Mouse (Mus musculus): ENCODE measurements around the gene Gm498. TPM values are rescaled to one million over a fixed set of nuclear protein-coding genes. Genes with fewer than 3 reads are reported as not detected.

Gm498 gene
- total RNA-seq, 1 experiment from 2014 or later, result not detected

DNA sequence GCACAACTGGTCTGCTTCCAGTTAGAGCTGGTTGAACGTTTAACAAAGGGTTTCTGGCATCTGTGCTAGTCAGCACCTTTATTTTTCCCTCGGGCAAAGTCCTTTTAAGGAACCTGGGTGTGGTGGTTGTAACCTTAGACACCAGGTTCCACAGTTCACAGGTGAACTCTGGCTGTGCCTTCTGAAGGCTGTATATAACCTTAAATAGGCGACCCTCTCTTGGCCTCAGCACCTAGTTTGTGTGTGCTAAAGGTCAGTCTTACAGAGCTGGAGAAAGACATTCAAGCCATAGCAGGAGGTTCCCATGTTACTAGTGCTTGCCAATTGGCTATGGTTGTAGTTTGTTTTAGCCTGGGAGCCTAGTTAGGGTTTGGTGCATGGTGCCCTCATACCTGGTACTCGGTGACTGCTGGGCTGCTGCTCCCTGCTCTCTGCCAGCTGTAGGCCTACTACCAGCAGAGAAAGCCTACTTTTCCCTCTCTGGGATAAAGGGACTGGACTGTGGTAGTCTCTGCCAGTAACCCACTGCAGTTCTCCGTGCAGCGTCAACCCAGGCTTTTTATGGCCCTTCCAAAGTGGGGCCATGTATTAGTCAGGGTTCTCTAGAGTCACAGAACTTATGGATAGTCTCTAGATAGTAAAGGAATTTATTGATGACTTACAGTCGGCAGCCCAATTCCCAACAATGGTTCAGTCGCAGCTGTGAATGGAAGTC lies 17.7 kb upstream of the Gm498 start:
- ATAC-seq (replicated peaks in 1 of 2; ENCODE audit: insufficient read depth in 1 of 2, low FRiP score in 2 of 2, low TSS enrichment in 1 of 2, low read depth in 1 of 2, poor library complexity in 2 of 2, severe bottlenecking in 2 of 2), result no peak

DNA sequence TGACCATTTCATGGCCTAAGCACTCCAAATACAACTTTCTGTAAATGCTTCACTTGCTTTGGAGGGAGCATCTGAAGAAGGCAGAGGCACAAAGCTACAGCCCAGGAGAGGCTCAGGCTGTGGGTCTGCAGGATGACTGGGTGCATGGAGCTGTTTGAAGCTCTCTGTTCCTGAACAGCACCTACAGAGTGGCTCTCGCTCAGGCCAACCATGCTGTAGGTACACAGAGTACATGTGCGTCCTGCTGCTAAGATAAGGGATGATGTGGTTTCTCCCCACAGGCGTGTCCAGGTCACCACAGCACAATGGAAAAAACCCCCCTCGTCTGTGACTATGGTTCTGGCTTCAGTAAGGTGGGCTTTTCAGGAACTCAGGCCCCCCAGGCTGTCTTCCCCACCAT lies 2.2 kb downstream of the Gm498 start:
- no peak for ATAC-seq (replicated peaks in 1 of 2; ENCODE audit: insufficient read depth in 1 of 2, low FRiP score in 2 of 2, low TSS enrichment in 1 of 2, low read depth in 1 of 2, poor library complexity in 2 of 2, severe bottlenecking in 2 of 2)

- no peak for ATAC-seq (replicated peaks in 1 of 2; ENCODE audit: insufficient read depth in 1 of 2, low FRiP score in 2 of 2, low TSS enrichment in 1 of 2, low read depth in 1 of 2, poor library complexity in 2 of 2, severe bottlenecking in 2 of 2)
Measured at GRCm38 (mm10) chr7:143883717-143884116, 17.1 kb downstream of the Gm498 start.

GRCm38 (mm10) chr7:143891146-143891545 lies 24.5 kb downstream of the Gm498 start:
- ATAC-seq (replicated peaks in 1 of 2; ENCODE audit: insufficient read depth in 1 of 2, low FRiP score in 2 of 2, low TSS enrichment in 1 of 2, low read depth in 1 of 2, poor library complexity in 2 of 2, severe bottlenecking in 2 of 2), result no peak

GRCm38 (mm10) chr7:143892361-143892760 lies 25.7 kb downstream of the Gm498 start:
- no peak for ATAC-seq (replicated peaks in 1 of 2; ENCODE audit: insufficient read depth in 1 of 2, low FRiP score in 2 of 2, low TSS enrichment in 1 of 2, low read depth in 1 of 2, poor library complexity in 2 of 2, severe bottlenecking in 2 of 2)

DNA sequence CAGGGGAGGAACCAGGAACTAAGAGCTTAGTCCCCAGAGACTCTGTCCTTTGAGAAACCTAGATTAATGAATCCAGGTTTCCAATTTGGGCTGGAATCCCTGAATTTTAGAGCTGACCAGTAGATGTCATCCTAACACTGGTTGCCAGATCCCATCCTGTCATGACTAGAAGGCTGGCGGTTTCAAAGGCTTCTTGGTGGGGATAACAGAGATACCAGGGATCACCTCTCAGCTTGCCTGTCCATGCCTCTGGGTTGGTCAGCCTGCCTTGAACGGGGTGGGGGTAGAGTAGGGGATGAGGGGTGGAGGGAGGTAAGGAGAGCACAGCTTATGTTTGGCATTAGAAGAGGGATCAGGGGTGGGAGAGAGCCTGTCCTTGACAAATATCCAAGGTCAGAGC lies 34.0 kb downstream of the Gm498 start:
- ATAC-seq (replicated peaks in 1 of 2; ENCODE audit: insufficient read depth in 1 of 2, low FRiP score in 2 of 2, low TSS enrichment in 1 of 2, low read depth in 1 of 2, poor library complexity in 2 of 2, severe bottlenecking in 2 of 2), result no peak

DNA sequence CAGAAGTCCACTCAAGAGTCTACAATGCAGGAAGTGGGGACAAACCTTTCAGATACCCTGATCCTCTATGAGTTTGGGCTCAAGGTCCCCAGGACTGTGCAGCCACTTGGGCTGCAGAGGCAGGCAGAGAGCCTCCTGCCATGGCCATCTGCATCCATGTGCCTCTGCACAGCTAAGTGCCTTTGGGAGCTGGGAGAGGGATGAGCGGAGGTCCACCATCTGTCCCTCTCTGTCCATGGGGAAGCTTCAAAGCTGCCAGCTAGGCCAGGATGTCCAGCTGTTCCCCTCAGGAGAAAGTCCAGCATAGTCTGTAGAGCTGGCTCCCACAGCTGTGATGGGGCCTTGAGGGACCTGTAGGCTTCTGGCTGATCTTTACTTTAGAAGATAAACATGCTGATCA lies 38.5 kb downstream of the Gm498 start:
- ATAC-seq (replicated peaks in 1 of 2; ENCODE audit: insufficient read depth in 1 of 2, low FRiP score in 2 of 2, low TSS enrichment in 1 of 2, low read depth in 1 of 2, poor library complexity in 2 of 2, severe bottlenecking in 2 of 2), result no peak

DNA sequence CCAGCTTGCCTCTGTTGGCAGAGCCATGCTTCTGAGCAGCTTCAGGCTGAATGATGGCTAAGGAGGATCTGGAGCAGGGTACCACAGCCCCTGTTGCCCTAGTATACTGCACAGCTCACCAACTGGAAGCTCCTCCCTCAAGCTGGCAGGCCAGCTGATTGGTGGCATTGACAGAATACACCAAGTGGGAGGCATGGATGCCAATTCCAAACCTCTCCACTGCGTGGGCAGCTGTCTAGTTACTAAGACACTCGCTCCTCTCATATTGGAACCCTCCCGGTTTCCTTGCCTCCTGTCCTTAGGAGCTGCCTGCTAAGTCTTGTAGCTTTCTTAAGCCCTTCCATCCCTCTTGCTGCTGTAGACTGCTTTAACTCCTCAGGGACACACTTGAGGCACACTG lies 39.0 kb downstream of the Gm498 start:
- no peak for ATAC-seq (replicated peaks in 1 of 2; ENCODE audit: insufficient read depth in 1 of 2, low FRiP score in 2 of 2, low TSS enrichment in 1 of 2, low read depth in 1 of 2, poor library complexity in 2 of 2, severe bottlenecking in 2 of 2)

DNA sequence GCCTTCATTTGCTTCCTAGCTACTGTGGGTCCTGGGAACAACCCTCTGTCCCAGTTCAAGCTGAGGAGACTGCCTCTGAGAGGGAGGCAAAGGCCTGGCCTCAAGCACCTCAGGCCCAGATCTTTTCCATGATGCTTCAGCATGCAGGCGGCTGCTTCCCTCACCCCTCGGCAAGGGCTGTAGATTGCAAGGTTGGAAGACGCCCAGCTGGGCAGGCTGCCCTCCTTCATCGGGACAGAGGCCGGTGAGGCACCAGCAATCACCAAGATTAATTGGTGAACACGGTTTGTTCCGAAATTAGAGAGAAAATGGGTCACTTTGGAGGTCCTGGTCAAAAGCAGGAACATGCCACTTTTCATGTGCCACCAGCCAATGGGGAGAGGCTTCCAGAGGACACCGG lies 47.0 kb downstream of the Gm498 start:
- no peak for ATAC-seq (replicated peaks in 1 of 2; ENCODE audit: insufficient read depth in 1 of 2, low FRiP score in 2 of 2, low TSS enrichment in 1 of 2, low read depth in 1 of 2, poor library complexity in 2 of 2, severe bottlenecking in 2 of 2)

DNA sequence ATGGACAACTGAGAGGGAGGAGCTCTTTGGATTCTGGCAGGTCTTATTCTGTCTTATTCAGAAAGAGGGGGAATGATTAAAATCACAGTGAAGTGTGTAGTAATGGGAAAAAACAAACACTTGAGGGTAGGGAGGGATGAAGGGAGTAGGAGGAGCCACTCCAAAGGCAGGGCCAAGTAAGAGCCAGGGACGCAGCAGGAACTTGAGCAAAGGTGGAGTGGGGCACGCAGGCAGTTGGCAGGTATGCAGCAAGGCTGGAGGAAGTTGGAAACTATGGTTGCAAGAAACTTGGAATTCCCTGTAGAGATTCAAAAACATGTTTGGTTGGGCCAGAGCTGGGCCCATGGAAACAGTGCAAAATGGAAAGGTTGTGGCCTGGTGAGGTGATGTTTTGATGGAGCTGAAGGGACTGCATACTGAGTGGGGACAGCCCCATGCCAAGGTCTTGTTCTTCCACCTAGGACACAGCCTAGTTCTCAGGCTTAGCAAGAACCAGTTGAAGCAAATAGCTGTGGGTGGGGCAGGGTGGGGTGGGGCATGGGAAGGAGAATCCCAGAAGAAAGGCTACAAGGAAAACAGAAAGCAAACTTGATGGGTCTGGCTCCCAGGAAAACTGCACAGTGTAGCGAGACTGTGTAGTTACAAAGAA lies 52.5 kb downstream of the Gm498 start:
- ATAC-seq (replicated peaks in 1 of 2; ENCODE audit: insufficient read depth in 1 of 2, low FRiP score in 2 of 2, low TSS enrichment in 1 of 2, low read depth in 1 of 2, poor library complexity in 2 of 2, severe bottlenecking in 2 of 2), result no peak

GRCm38 (mm10) chr7:143929899-143930298 lies 63.3 kb downstream of the Gm498 start:
- no peak for ATAC-seq (replicated peaks in 1 of 2; ENCODE audit: insufficient read depth in 1 of 2, low FRiP score in 2 of 2, low TSS enrichment in 1 of 2, low read depth in 1 of 2, poor library complexity in 2 of 2, severe bottlenecking in 2 of 2)

GRCm38 (mm10) chr7:143938647-143939046 lies 72.0 kb downstream of the Gm498 start:
- ATAC-seq (replicated peaks in 1 of 2; ENCODE audit: insufficient read depth in 1 of 2, low FRiP score in 2 of 2, low TSS enrichment in 1 of 2, low read depth in 1 of 2, poor library complexity in 2 of 2, severe bottlenecking in 2 of 2), result no peak

DNA sequence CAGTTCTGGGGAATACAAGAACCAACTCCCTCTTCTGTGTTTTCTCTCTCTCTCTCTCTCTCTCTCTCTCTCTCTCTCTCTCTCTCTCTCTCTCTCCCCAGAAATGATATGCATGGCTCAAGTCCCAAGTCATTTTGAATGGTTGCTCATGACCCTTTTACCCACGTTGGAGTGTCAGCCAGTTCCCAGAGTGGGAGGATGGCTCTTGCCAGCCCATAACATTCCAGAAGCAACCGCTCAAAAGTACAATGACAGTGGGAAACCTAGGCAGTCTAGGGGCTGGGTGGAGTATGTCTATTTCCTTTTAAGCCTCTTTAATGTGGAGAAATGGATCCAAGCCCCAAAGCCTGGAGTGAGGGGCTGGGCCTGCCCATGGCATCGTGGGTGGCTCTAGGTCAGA lies 72.8 kb downstream of the Gm498 start:
- no peak for ATAC-seq (replicated peaks in 1 of 2; ENCODE audit: insufficient read depth in 1 of 2, low FRiP score in 2 of 2, low TSS enrichment in 1 of 2, low read depth in 1 of 2, poor library complexity in 2 of 2, severe bottlenecking in 2 of 2)

DNA sequence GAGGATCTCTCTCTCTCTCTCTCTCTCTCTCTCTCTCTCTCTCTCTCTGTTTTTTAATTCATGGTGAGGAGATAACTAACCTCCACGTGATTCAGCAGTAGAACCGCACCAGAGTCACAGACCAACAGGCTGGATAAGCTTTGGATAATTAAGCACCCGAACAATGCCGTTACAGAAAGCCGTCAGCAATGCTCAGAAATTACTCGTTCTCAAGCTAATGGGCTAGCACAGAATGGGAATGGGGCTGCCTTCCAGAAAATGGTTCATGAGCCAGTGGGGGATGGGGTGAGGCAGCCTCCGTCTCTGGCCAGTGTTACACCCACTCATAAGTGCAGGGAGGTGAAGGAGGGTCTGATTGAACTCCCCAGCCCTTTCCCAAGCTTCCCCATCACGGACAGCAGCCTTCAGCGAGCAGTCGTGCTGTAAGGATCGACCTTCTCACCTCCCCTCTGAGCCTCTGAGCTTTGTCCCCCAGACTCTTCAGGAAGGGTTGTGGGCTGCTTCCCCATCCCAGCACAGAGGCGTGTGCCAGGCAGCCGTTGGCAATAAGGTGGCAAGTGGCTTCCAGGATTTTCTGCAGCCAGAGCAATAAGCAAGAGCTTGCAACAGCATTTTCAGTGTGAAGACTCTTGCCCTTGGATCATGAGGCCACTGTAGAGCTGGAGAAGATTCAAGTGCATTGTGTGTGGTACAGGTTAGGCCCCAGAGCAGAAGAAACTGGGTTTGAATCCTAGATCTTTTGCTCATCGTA lies 76.5 kb downstream of the Gm498 start:
- no peak for ATAC-seq (replicated peaks in 1 of 2; ENCODE audit: insufficient read depth in 1 of 2, low FRiP score in 2 of 2, low TSS enrichment in 1 of 2, low read depth in 1 of 2, poor library complexity in 2 of 2, severe bottlenecking in 2 of 2)

GRCm38 (mm10) chr7:143944421-143944980 lies 77.9 kb downstream of the Gm498 start:
- no peak for ATAC-seq (replicated peaks in 1 of 2; ENCODE audit: insufficient read depth in 1 of 2, low FRiP score in 2 of 2, low TSS enrichment in 1 of 2, low read depth in 1 of 2, poor library complexity in 2 of 2, severe bottlenecking in 2 of 2)

Measured in hematopoietic stem cell, adult 5-6 weeks (primary cell).